Comparison of ENCODE assay signal across 19 mouse cellular contexts in the genomic region with DNA sequence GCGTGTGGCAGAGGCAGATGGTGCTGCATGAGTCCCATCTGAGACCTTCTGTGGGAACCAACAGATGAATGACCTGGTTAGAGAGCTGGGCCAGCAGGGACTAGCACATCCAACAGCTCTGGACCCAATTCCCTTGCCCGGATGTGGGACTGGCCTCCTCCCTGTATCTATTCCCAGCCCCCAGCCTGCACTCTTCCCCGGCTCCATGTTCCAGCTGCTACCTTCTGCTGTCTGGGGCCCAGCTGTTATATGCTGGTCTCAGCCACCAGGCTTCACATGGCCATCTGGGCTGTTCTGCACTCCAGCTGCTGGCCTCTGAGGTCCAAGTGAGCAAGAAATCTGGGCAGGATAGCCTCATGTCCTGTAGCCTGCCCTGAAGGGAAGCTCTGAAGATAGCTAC. TPM values are rescaled to one million over a fixed set of nuclear protein-coding genes. Genes with fewer than 3 reads are reported as not detected.
A peak's percentile ranks its signal among the peaks of the same experiment; 100 is the strongest.
DNase-seq lines count a peak whose midpoint lies in the region; ATAC-seq and TF ChIP-seq lines count a peak whose summit lies in the region.
"Had no signal": no experiment of that assay in that cellular context is flagged by ENCODE, and none has a peak within 500 bp of the region (broad histone marks: within the 10 kb centered on the region; RNA-seq: fewer than 3 reads in every experiment).

No protein-coding gene starts in this region.

- no peak for TF ChIP-seq CTCF in heart, adult 2 months (IDR thresholded peaks at IDR 0.05)

- peak; percentile 75 to 82 for DNase-seq in heart, adult 2 months
- DNase-seq in ES-E14 (ENCODE audit: low read depth, low spot score): no peak
- DNase-seq in heart, postnatal 14 days: peak; percentile 76 to 82
- DNase-seq in lung, postnatal 14 days: peak; percentile 61
- DNase-seq in left cerebral cortex, adult 9 months (ENCODE audit: low spot score in 2 of 2): no peak
- no peak for DNase-seq in embryo, embryonic 10.5 days (ENCODE audit: low spot score)
- DNase-seq: adrenal gland, adult 8-10 months; layer of hippocampus, postnatal 36 days; right cerebral cortex, postnatal 4 days; thymus, postnatal 14 days had no signal

- no peaks in the 10 kb centered on the region for H3K79me2 ChIP-seq in heart, adult 2 months (replicated peaks; ENCODE audit: control insufficient read depth, insufficient read depth, low read length)

- no peak overlapping the region for H3K9ac ChIP-seq in heart, adult 2 months (ENCODE audit: low read depth, low read length)
- no peak overlapping the region for H3K9ac ChIP-seq in heart, embryonic 12.5 days
- H3K9ac ChIP-seq in ES-E14 (ENCODE audit: insufficient read depth, low read depth, low read length, poor library complexity, severe bottlenecking): peak overlapping the region; percentile 49; the same call in 1 of the 2 replicates
- H3K9ac ChIP-seq: heart, embryonic 13.5 days; midbrain, embryonic 13.5 days; neural tube, embryonic 13.5 days had no signal

- H3K4me2 ChIP-seq in heart, embryonic 12.5 days: no peak overlapping the region
- H3K4me2 ChIP-seq: heart, embryonic 13.5 days; liver, embryonic 11.5 days; midbrain, embryonic 13.5 days; neural tube, embryonic 13.5 days had no signal

- WGBS in heart, adult 2 months: 76% methylated on average over 3 of the region's 3 CpGs
- 64% methylated on average over 3 of the region's 3 CpGs for WGBS in heart, embryonic 12.5 days

- in situ Hi-C loops in ES-E14 (cut with MboI; ENCODE audit: low sequenced_read_pairs in 2 of 2, unreplicated experiment in 2 of 2): no loop called here

- H3K4me3 ChIP-seq in heart, adult 2 months: no peak overlapping the region
- no peak overlapping the region for H3K4me3 ChIP-seq in heart, embryonic 12.5 days
- H3K4me3 ChIP-seq in ES-E14 (ENCODE audit: insufficient read depth in 1 of 2, low read depth in 1 of 2, low read length in 2 of 2, poor library complexity in 1 of 2, severe bottlenecking in 1 of 2): no peak overlapping the region
- H3K4me3 ChIP-seq: heart, embryonic 13.5 days; midbrain, embryonic 13.5 days; neural tube, embryonic 13.5 days had no signal

- no peak overlapping the region for H3K27ac ChIP-seq in heart, adult 2 months
- no peak overlapping the region for H3K27ac ChIP-seq in heart, embryonic 12.5 days (ENCODE audit: poor library complexity, severe bottlenecking)
- H3K27ac ChIP-seq in ES-E14 (ENCODE audit: insufficient read depth, low read depth, low read length, poor library complexity, severe bottlenecking): peak overlapping the region; percentile 33; the same call in 1 of the 2 replicates
- H3K27ac ChIP-seq: heart, embryonic 13.5 days; midbrain, embryonic 13.5 days; neural tube, embryonic 13.5 days had no signal

- intact Hi-C loops in heart, adult 2 months (cut with DNase I): no loop called here
- intact Hi-C loops in heart, postnatal 14 days (cut with DNase I): no loop called here

- H3K36me3 ChIP-seq in heart, adult 2 months (ENCODE audit: control insufficient read depth, insufficient read depth, low read length): no peaks in the 10 kb centered on the region
- no peaks in the 10 kb centered on the region for H3K36me3 ChIP-seq in heart, embryonic 12.5 days
- H3K36me3 ChIP-seq in ES-E14 (ENCODE audit: control insufficient read depth, insufficient read depth, low read length, poor library complexity, severe bottlenecking): no peaks in the 10 kb centered on the region
- H3K36me3 ChIP-seq: heart, embryonic 13.5 days; midbrain, embryonic 13.5 days; neural tube, embryonic 13.5 days had no signal

- TF ChIP-seq POLR2A in heart, adult 2 months (IDR thresholded peaks at IDR 0.05; ENCODE audit: insufficient read depth, low read depth, low read length): no peak

- ATAC-seq in heart, embryonic 12.5 days (ENCODE audit: insufficient number of reproducible peaks, low FRiP score): no peak
- no peak for ATAC-seq in cerebellum, adult (ENCODE audit: insufficient number of reproducible peaks, low FRiP score, low TSS enrichment)
- ATAC-seq: forebrain, embryonic 14.5 days; midbrain, embryonic 13.5 days; Patski had no signal

- H3K4me1 ChIP-seq in heart, adult 2 months (ENCODE audit: control insufficient read depth, insufficient read depth, low read length): peaks cover 2% of the 10 kb centered on the region; the same call in 1 of the 2 replicates
- H3K4me1 ChIP-seq in heart, embryonic 12.5 days (replicated peaks): peaks cover 34% of the 10 kb centered on the region
- peaks cover 16 to 31% of the 10 kb centered on the region in 2 experiments for H3K4me1 ChIP-seq in ES-E14 (ENCODE audit: control insufficient read depth in 2 of 2, insufficient read depth in 2 of 2, low read length in 2 of 2, poor library complexity in 1 of 2)

- peak; percentile 91 for TF ChIP-seq EP300 in heart, adult 2 months (IDR thresholded peaks at IDR 0.05; ENCODE audit: insufficient read depth, low read depth, low read length)

- peaks cover 13% of the 10 kb centered on the region for H3K27me3 ChIP-seq in heart, adult 2 months (ENCODE audit: control insufficient read depth, insufficient read depth, low read length)
- peaks cover 49% of the 10 kb centered on the region for H3K27me3 ChIP-seq in heart, embryonic 12.5 days (replicated peaks)

- no peaks in the 10 kb centered on the region for H3K9me3 ChIP-seq in heart, embryonic 12.5 days (replicated peaks)
- no peaks in the 10 kb centered on the region for H3K9me3 ChIP-seq in ES-E14 (ENCODE audit: control insufficient read depth, insufficient read depth, low read depth, low read length)
- H3K9me3 ChIP-seq: heart, embryonic 13.5 days; midbrain, embryonic 13.5 days; neural tube, embryonic 13.5 days had no signal

TF ChIP-seq in ES-E14, 5 proteins besides CTCF, POLR2A, EP300 and RAD21:
- TF ChIP-seq ZNF384 (IDR thresholded peaks at IDR 0.05; ENCODE audit: low read depth, low read length): no peak
- no peak for TF ChIP-seq HCFC1 (IDR thresholded peaks at IDR 0.05; ENCODE audit: borderline replicate concordance, insufficient read depth, low read length)
- TF ChIP-seq CHD2 (IDR thresholded peaks at IDR 0.05; ENCODE audit: low read depth, low read length): no peak
- no peak for TF ChIP-seq ZC3H11A (IDR thresholded peaks at IDR 0.05; ENCODE audit: borderline replicate concordance, low read depth, low read length)
- TF ChIP-seq MAFK (IDR thresholded peaks at IDR 0.05; ENCODE audit: insufficient read depth, low read depth, low read length): no peak

RNA-seq across cellular contexts. Expression of gene Notum, which starts 4.4 kb away (rescaled TPM):
- under 1 TPM in 1 of 2 experiments, not detected in 1; 0.23 TPM for total RNA-seq in heart, adult 2 months (2021)
- 0.18 and 0.35 TPM in 2 replicates for polyA plus RNA-seq in heart, adult 2 months (2012; rRNA removed)
- 4.7 and 5.2 TPM in 2 replicates for polyA plus RNA-seq in heart, embryonic 12.5 days (2016; fragmentation: Nextera tagmentation; extraction: Ambion mirVana)
- total RNA-seq in ES-E14 (2012; rRNA removed): 47.8 and 196 TPM in 2 replicates
- under 1 TPM in 1 of 2 experiments, not detected in 1; 0.27 TPM for total RNA-seq in heart, postnatal 14 days (2021)

RNA-seq across cellular contexts. Expression of gene Aspscr1, which starts 7.4 kb away (rescaled TPM):
- 10 to 100 TPM; 35.2 to 38.3 TPM for total RNA-seq in heart, adult 2 months (2021)
- 38.4 and 38.6 TPM in 2 replicates for polyA plus RNA-seq in heart, adult 2 months (2012; rRNA removed)
- polyA plus RNA-seq in heart, embryonic 12.5 days (2016; fragmentation: Nextera tagmentation; extraction: Ambion mirVana): 103 and 114 TPM in 2 replicates
- 85.2 and 144 TPM in 2 replicates for total RNA-seq in ES-E14 (2012; rRNA removed)
- total RNA-seq in heart, postnatal 14 days (2021): 10 to 100 TPM; 35.0 to 37.9 TPM

RNA-seq across cellular contexts. Expression of gene Myadml2, which starts 17.4 kb away (rescaled TPM):
- total RNA-seq in heart, adult 2 months (2021): 10 to 100 TPM; 77.6 to 87.3 TPM
- polyA plus RNA-seq in heart, adult 2 months (2012; rRNA removed): 55.1 and 68.3 TPM in 2 replicates
- polyA plus RNA-seq in heart, embryonic 12.5 days (2016; fragmentation: Nextera tagmentation; extraction: Ambion mirVana): 9.8 and 10.9 TPM in 2 replicates
- total RNA-seq in ES-E14 (2012; rRNA removed): 0.63 TPM in 1 of 2 replicates, not detected in the other
- 10 to 100 TPM; 51.4 to 58.5 TPM for total RNA-seq in heart, postnatal 14 days (2021)
- polyA plus RNA-seq: intestine, embryonic 14.5 days; Patski had no signal

RNA-seq across cellular contexts. Expression of gene Pycr1, which starts 21.8 kb away (rescaled TPM):
- 1 to 10 TPM in 1 of 2 experiments, under 1 TPM in 1; 0.81 to 1.2 TPM for total RNA-seq in heart, adult 2 months (2021)
- polyA plus RNA-seq in heart, adult 2 months (2012; rRNA removed): 3.9 and 4.9 TPM in 2 replicates
- 23.1 and 23.9 TPM in 2 replicates for polyA plus RNA-seq in heart, embryonic 12.5 days (2016; fragmentation: Nextera tagmentation; extraction: Ambion mirVana)
- total RNA-seq in ES-E14 (2012; rRNA removed): 19.0 and 19.6 TPM in 2 replicates
- 1 to 10 TPM; 1.9 to 2.1 TPM for total RNA-seq in heart, postnatal 14 days (2021)

RNA-seq across cellular contexts. Expression of gene Mafg, which starts 32.0 kb away (rescaled TPM):
- 10 to 100 TPM; 35.7 to 45.2 TPM for total RNA-seq in heart, adult 2 months (2021)
- 32.8 and 37.2 TPM in 2 replicates for polyA plus RNA-seq in heart, adult 2 months (2012; rRNA removed)
- polyA plus RNA-seq in heart, embryonic 12.5 days (2016; fragmentation: Nextera tagmentation; extraction: Ambion mirVana): 27.9 and 31.5 TPM in 2 replicates
- total RNA-seq in ES-E14 (2012; rRNA removed): 42.6 and 48.4 TPM in 2 replicates
- 10 to 100 TPM; 33.7 to 41.0 TPM for total RNA-seq in heart, postnatal 14 days (2021)

Comparison
In these comparisons a context has a peak if more than half of its experiments do, and no peak if none do; other contexts are left out.
1. DNase-seq: peak in heart, adult 2 months (2 of 2), heart, postnatal 14 days (2 of 2) and lung, postnatal 14 days (single experiment); none in ES-E14 (single experiment), left cerebral cortex, adult 9 months (0 of 2) and embryo, embryonic 10.5 days (single experiment).
2. RNA of gene Notum, which starts 4.4 kb away (total RNA-seq): 47.8 to 196 TPM in ES-E14; 0.27 TPM in heart, postnatal 14 days and 0.23 TPM in heart, adult 2 months; every median in the first group is over 10 times any median in the second.
3. RNA of gene Myadml2, which starts 17.4 kb away (total RNA-seq): 77.6 to 87.3 TPM in heart, adult 2 months and 51.4 to 58.5 TPM in heart, postnatal 14 days; 0.63 TPM in ES-E14; every median in the first group is over 10 times any median in the second.